Mouse (Mus musculus) bone marrow macrophage, adult 2 months (primary cell): Measurements from ENCODE around the gene Ubash3a.

ENCODE experiments used
- CTCF ChIP-seq: IDR thresholded peaks from 2 replicates; pipeline ENCODE4 v1.5.1; 2012; ENCODE audit warnings: low read depth, mild to moderate bottlenecking, low read length, moderate library complexity
- POLR2A ChIP-seq: IDR thresholded peaks from 2 replicates; pipeline ENCODE4 v1.6.1; 2012; ENCODE audit warnings: mild to moderate bottlenecking, low read depth, low read length, borderline replicate concordance

GRCm38 (mm10) chr17:31271136-31271851 lies 63.6 kb downstream of the Ubash3a start:
- TF ChIP-seq POLR2A, result no peak
- no peak for TF ChIP-seq CTCF
